Mouse (Mus musculus) embryo, embryonic 10 days (tissue): ENCODE measurements around the gene Ltb4r2.

Experiments used
- DNase-seq: peaks from one replicate; pipeline ENCODE4 v3.0.0-alpha.2; 2015; ENCODE audit warnings: low spot score

Ltb4r2 gene

GRCm38 (mm10) chr14:55782361-55782960, 21.2 kb downstream of the Ltb4r2 start:
- DNase-seq, result no peak

- peak; percentile 72 for DNase-seq
These were observed 22.1 kb downstream of the Ltb4r2 start for GRCm38 (mm10) chr14:55783171-55783957.

- DNase-seq, result peak; percentile 33
These were observed 22.7 kb downstream of the Ltb4r2 start, which contains the start of gene Adcy4 for GRCm38 (mm10) chr14:55783958-55784235. Adcy4 (minus strand) TSS chr14:55784095.

DNA sequence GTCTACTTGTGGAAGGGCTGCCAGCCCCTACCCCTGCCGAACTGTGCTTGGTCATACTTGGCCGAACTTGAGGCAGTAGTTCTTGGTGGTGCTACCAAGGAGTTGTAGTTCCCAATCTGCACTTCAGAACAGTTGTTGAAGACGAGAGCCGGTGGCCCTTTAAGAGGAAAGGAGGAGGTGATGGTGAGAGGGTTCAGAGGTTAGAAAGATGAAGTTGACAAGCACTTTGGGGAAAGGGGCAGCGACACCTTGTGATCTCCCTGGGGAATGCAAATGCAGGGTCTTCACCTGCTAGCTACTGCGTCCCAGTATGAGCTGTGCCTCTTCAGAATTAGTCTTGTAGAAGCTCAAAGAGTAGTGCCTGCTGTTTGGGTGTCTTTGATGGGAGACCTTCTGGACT, 24.0 kb downstream of the Ltb4r2 start:
- peak; percentile 67 for DNase-seq

GRCm38 (mm10) chr14:55787731-55788130, 26.5 kb downstream of the Ltb4r2 start:
- no peak for DNase-seq

- no peak for DNase-seq
These were observed 27.2 kb downstream of the Ltb4r2 start, which contains the start of gene Ripk3 for GRCm38 (mm10) chr14:55788256-55789050. Ripk3 (minus strand) TSS chr14:55788865.

GRCm38 (mm10) chr14:55793461-55793860, 32.2 kb downstream of the Ltb4r2 start:
- no peak for DNase-seq

DNA sequence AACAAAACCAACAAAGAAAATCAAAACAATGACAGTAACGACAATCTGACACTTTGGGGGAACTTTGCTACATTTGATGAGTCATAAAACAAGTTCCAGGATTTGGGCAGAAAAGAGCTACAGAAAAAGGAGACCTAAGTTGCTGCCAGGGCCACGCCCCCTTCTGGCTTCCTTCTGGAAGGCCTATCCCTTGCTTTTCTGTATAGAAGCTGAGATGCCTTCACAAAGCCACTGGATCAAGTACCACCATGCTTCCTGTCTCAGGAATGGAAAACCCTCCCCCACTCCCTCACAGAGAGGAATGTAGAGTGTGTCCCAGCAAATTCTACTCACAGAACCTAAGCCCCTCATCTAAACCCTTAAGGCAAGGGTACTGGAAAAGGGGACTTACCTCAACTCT, 32.7 kb downstream of the Ltb4r2 start:
- DNase-seq, result no peak

DNA sequence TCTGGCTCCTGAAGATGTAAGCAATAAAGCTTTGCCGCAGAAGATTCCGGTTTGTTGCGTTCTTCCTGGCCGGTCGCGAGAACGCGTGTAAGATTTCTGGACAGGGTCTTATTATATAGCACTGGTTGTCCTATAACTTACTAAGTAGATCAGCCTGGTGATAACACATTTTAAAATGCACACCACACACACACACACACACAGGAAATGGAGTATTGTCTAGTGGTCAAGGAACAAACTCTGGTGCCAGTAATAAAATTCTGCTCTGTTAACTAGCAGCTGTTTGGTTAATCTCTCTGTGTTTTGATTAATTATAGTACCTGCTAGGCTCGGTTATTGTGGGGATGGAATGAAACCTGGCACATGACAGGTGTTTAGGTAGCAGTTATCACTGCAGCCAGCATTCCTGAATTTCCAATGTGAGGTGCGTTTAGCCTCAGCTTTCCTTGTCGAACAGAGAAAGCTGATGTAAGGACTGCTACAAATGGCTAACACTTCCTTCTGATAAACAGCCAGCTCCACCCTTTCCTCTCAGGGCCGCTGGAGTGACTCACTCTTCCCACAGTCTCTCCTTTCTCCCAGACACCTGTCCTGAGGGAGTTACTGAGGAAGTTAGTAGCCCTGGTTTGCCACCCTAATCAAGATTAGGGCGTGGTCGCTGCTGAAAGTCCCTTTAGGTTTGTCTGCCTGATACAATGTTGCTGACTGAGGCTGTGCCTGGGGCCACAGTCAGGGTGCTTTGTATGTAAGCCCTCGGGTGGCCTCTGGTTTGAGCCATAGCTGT, 34.3 kb downstream of the Ltb4r2 start:
- no peak for DNase-seq
